Mouse (Mus musculus) kidney, postnatal 0 days (tissue): ENCODE data around the gene Olfr13. TPM values are rescaled to one million over a fixed set of nuclear protein-coding genes. Genes with fewer than 3 reads are reported as not detected.
"Not testable (repeated sequence)": the region's sequence is repeated elsewhere in the genome, so short reads cannot be mapped to it uniquely, and the experiment has no call there.

Experiments
- ATAC-seq: fragments of 200-750 bp; cut with Nextera tagmentation; replicated peaks from 2 replicates; pipeline ENCODE4 v1.8.0; 2017; ENCODE audit warnings: low read depth, moderate number of reproducible peaks, moderate TSS enrichment, moderate library complexity; ENCODE audit not compliant: low FRiP score
- DNase-seq: peaks from one replicate; pipeline ENCODE4 v3.0.0-alpha.2; 2016; ENCODE audit warnings: low spot score
- H3K27ac ChIP-seq: fragments of 300-500 bp; sonication (generic); 2 replicates; pipeline ENCODE4 v1.5.1; 2014; ENCODE audit warnings: mild to moderate bottlenecking
- H3K27me3 ChIP-seq: fragments of 300-500 bp; sonication (generic); 2 replicates; pipeline ENCODE4 v1.6.1; 2014; ENCODE audit warnings: low read length, mixed read lengths; ENCODE audit not compliant: insufficient read depth
- H3K36me3 ChIP-seq: fragments of 300-500 bp; sonication (generic); 2 replicates; pipeline ENCODE4 v1.6.1; 2014; ENCODE audit warnings: low read length, mixed read lengths; ENCODE audit not compliant: insufficient read depth
- H3K4me1 ChIP-seq: fragments of 300-500 bp; sonication (generic); replicated peaks from 2 replicates; pipeline ENCODE4 v1.6.1; 2014; ENCODE audit warnings: antibody characterized with exemption, low read length, mixed read lengths; ENCODE audit not compliant: insufficient read depth
- H3K4me2 ChIP-seq: fragments of 300-500 bp; sonication (generic); 2 replicates; pipeline ENCODE4 v1.6.1; 2014; ENCODE audit warnings: mild to moderate bottlenecking, low read length, moderate library complexity, mixed read lengths
- H3K4me3 ChIP-seq: fragments of 300-500 bp; sonication (generic); replicated peaks from 2 replicates; pipeline ENCODE4 v1.5.1; 2014; ENCODE audit warnings: low read depth, low read length
- H3K9ac ChIP-seq: fragments of 300-500 bp; sonication (generic); 2 replicates; pipeline ENCODE4 v1.6.1; 2014; ENCODE audit warnings: low read depth, low read length
- H3K9me3 ChIP-seq: fragments of 300-500 bp; sonication (generic); replicated peaks from 2 replicates; pipeline ENCODE4 v1.6.1; 2016; ENCODE audit warnings: low read length, inconsistent platforms, mixed read lengths
- CTCF ChIP-seq: IDR thresholded peaks from 2 replicates; pipeline ENCODE4 v1.5.1; 2016; ENCODE audit warnings: antibody characterized with exemption, low read depth, mild to moderate bottlenecking, moderate library complexity
- WGBS: fragments of 180-500 bp; shearing (Covaris S2); extraction: QIAGEN DNeasy Blood & Tissue Kit; methylation state at CpG from one replicate; pipeline ENCODE4 v1.1.7; 2014; 5-methylcytosine and 5-hydroxymethylcytosine counted together
- polyA plus RNA-seq: library from polyadenylated mRNA; unstranded; fragments of >200 nt; fragmentation: Nextera tagmentation; extraction: Ambion mirVana; gene quantifications from 2 replicates; pipeline ENCODE4 v1.2.1, GENCODE M21; 2015

Gene Olfr13
- not detected in 2 replicates for polyA plus RNA-seq

DNA sequence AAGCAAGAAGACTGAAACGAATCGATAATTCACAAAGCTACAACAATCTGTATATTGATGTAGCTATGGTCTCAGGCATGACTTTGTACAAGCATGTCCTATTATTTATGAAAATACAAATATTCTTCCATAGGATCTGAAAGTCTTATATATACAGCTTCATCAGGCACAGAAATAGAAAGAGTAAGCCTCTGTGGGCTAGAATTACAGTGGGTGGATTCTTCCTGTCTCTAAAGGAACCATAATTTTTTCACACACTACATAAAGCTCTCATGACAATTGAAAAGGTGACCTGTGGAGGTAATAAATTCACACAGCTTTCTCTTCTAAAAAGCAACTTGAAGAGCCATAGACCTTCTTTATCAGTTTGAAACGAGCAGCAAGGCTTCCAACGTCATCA lies at the start of gene Olfr13:
Olfr13 (plus strand) TSS at position 301 of the 400 bp plus-strand sequence.
- Histone ChIP-seq H3K27ac (no peak within 1 kb of the TSS), H3K36me3 (no peaks in the 10 kb centered on the region), H3K9ac (no peak within 1 kb of the TSS), H3K4me3 (no peak within 1 kb of the TSS), H3K4me1 (no peaks in the 10 kb centered on the region), H3K4me2 (no peak within 1 kb of the TSS), H3K9me3 (no peaks in the 10 kb centered on the region), H3K27me3 (no peaks in the 10 kb centered on the region)
- ATAC-seq (no peak), DNase-seq (no peak)
- no peak for TF ChIP-seq CTCF
- WGBS, result 50% methylated on average over 4 of the region's 4 CpGs

DNA sequence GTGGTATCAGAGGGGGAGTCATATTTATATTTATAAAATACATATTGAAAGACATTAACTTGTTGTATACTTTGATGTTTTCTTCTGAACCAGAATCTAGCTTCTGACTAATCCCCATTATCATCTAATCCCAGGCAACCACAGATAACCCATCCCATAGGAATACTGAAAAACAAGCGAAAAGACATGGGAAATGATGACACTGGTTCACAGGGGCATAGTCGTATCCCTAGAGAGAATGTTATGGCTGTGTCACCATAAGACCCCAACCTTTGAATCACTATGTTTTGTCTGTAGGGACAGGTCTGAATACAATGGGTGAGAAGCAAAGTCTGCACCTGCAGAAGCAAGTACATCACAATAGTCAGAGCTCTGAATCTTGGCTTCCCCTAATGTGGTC lies 25.7 kb upstream of the Olfr13 start, which contains the start of gene Olfr237-ps1:
Olfr237-ps1 (plus strand) TSS at position 301 of the 400 bp plus-strand sequence.
- not testable (repeated sequence) for H3K27ac ChIP-seq, H3K4me3 ChIP-seq, H3K9me3 ChIP-seq, H3K36me3 ChIP-seq, H3K9ac ChIP-seq, H3K4me2 ChIP-seq, H3K4me1 ChIP-seq, DNase-seq, ATAC-seq, H3K27me3 ChIP-seq
- 93% methylated on average over 2 of the region's 2 CpGs for WGBS

DNA sequence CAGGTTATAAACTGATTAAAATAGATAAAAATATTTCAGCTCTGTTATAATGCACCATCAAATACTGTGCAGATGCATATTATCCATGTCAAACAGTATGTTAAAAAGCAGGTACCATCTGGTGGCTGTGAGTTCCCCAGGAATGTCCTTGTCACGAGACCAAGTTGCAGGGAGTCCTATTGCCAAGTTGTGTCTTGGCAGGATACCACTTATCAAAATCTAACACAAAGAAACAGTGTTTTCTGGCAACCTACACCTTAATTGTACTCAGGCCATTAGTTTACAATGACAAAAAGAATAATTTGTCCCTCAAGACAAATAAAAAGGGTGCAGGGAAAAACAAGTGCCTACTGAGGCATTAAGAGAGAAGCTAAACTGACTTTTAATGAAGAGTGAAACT lies 12.4 kb upstream of the Olfr13 start:
- no peak for DNase-seq
- no peak overlapping the region for H3K27ac ChIP-seq
- H3K4me1 ChIP-seq, result no peaks in the 10 kb centered on the region
- no peak for TF ChIP-seq CTCF
- no peak overlapping the region for H3K4me3 ChIP-seq
- no peaks in the 10 kb centered on the region for H3K9me3 ChIP-seq
- no peak overlapping the region for H3K9ac ChIP-seq
- H3K27me3 ChIP-seq, result no peaks in the 10 kb centered on the region
- no peak overlapping the region for H3K4me2 ChIP-seq
- WGBS, result 47% methylated on average over 1 of the region's 1 CpGs
- H3K36me3 ChIP-seq, result no peaks in the 10 kb centered on the region
- no peak for ATAC-seq

DNA sequence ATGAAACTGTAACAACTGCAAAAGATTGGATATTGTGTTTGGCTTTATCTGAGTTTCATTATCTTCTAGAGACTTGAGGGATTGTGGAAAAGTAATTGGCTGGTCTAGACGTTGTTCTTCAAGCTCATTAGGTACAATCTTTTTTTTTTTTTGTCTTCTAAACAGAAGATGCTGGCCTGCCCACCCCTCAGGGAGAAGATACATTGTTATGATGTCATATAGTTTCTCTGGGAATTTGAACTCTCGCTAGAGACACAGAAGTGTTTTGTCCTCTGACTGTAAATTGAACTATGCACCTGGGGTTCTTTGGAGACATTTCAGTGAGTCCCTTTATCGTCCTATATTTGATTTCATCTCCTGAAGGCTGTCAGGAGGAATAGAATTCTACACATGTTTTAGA lies 9.0 kb upstream of the Olfr13 start, which contains the start of gene Olfr437:
Olfr437 (plus strand) TSS at position 301 of the 400 bp plus-strand sequence.
- H3K4me1 ChIP-seq, result no peaks in the 10 kb centered on the region
- no peaks in the 10 kb centered on the region for H3K36me3 ChIP-seq
- H3K27me3 ChIP-seq, result no peaks in the 10 kb centered on the region
- H3K9ac ChIP-seq, result no peak within 1 kb of the TSS
- TF ChIP-seq CTCF, result no peak
- no peak within 1 kb of the TSS for H3K27ac ChIP-seq
- no peak within 1 kb of the TSS for H3K4me2 ChIP-seq
- no peaks in the 10 kb centered on the region for H3K9me3 ChIP-seq
- whole genome bisulfite sequencing, result 67% methylated on average over 3 of the region's 3 CpGs
- ATAC-seq (no peak), DNase-seq (no peak)
- no peak within 1 kb of the TSS for H3K4me3 ChIP-seq

DNA sequence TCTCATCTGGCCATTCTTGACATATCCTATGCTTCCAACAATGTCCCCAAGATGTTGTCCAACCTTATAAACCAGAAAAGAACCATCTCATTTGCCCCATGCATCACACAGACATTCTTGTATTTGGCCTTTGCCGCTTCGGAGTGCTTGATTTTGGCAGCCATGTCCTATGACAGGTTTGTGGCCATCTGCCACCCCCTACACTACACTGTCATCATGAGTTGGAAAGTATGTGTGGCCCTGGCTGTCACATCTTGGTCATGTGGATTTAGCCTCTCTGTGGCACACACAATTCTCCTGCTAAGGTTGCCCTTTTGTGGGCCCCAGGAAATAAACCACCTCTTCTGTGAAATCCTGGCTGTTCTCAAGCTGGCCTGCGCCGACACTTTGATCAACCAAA lies 4.7 kb upstream of the Olfr13 start:
- no peak for TF ChIP-seq CTCF
- H3K27ac ChIP-seq, result no peak overlapping the region
- DNase-seq (no peak), ATAC-seq (no peak)
- 90% methylated on average over 4 of the region's 4 CpGs for WGBS
- no peaks in the 10 kb centered on the region for H3K9me3 ChIP-seq
- no peaks in the 10 kb centered on the region for H3K36me3 ChIP-seq
- H3K9ac ChIP-seq, result no peak overlapping the region
- no peaks in the 10 kb centered on the region for H3K27me3 ChIP-seq
- H3K4me1 ChIP-seq, result no peaks in the 10 kb centered on the region
- H3K4me3 ChIP-seq, result no peak overlapping the region
- H3K4me2 ChIP-seq, result no peak overlapping the region

DNA sequence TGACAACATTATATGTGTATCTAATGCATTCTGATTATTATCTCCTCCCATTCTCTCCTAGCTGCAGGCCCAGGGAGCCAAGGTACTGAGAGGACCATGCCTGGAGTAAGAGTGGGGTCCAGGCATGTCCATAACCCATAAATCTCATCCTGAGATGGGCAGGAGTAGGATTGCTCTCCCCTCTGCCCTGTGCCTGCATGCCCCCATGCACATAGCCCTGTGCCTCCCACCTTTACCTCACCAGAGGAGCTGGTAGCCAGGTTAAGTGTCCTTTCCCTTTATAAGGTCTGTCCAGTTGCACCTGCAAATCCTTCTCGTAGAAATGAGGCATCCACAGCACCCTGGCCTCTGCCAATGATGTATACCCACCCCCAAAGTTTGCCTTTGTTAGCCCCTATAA lies 6.2 kb downstream of the Olfr13 start:
- no peak for TF ChIP-seq CTCF
- WGBS, result 76% methylated on average over 1 of the region's 1 CpGs
- ATAC-seq (no peak), DNase-seq (no peak)
- H3K4me3 ChIP-seq, result no peak overlapping the region
- no peak overlapping the region for H3K4me2 ChIP-seq
- H3K27me3 ChIP-seq, result no peaks in the 10 kb centered on the region
- H3K4me1 ChIP-seq, result no peaks in the 10 kb centered on the region
- no peaks in the 10 kb centered on the region for H3K36me3 ChIP-seq
- H3K9ac ChIP-seq, result no peak overlapping the region
- H3K27ac ChIP-seq, result no peak overlapping the region
- H3K9me3 ChIP-seq, result no peaks in the 10 kb centered on the region
